Mouse (Mus musculus): ENCODE results near the gene Cdk11b.

The Cdk11b gene

GRCm38 (mm10) chr4:155624338-155625291 is at the start of gene Cdk11b:
TSS of gene Cdk11b (plus strand) at chr4:155624854.
- peak; percentile 99 for DNase-seq (ENCODE audit: low read depth, low spot score)
- Histone ChIP-seq H3K36me3 (ENCODE audit: control insufficient read depth, insufficient read depth, low read length, poor library complexity, severe bottlenecking) (peaks cover 8% of the 10 kb centered on the region; the same call in 1 of the 2 replicates), H3K27me3 (ENCODE audit: control insufficient read depth, insufficient read depth, low read length, poor library complexity, severe bottlenecking) (no peaks in the 10 kb centered on the region)

GRCm38 (mm10) chr4:155574931-155575330 is 49.7 kb upstream of the Cdk11b start:
- no peaks in the 10 kb centered on the region for H3K27me3 ChIP-seq (ENCODE audit: control insufficient read depth, insufficient read depth, low read length, poor library complexity, severe bottlenecking)
- DNase-seq (ENCODE audit: low read depth, low spot score): no peak

GRCm38 (mm10) chr4:155575521-155575920 is 49.1 kb upstream of the Cdk11b start:
- no peak for DNase-seq (ENCODE audit: low read depth, low spot score)
- Histone ChIP-seq H3K36me3 (ENCODE audit: control insufficient read depth, insufficient read depth, low read length, poor library complexity, severe bottlenecking) (peaks cover 12% of the 10 kb centered on the region), H3K27me3 (ENCODE audit: control insufficient read depth, insufficient read depth, low read length, poor library complexity, severe bottlenecking) (no peaks in the 10 kb centered on the region)

More at GRCm38 (mm10) chr4:155574931-155575330, 49.7 kb upstream of the Cdk11b start:
- peaks cover 10% of the 10 kb centered on the region for H3K36me3 ChIP-seq (ENCODE audit: control insufficient read depth, insufficient read depth, low read length, poor library complexity, severe bottlenecking)

GRCm38 (mm10) chr4:155577132-155577531 is 47.5 kb upstream of the Cdk11b start:
- Histone ChIP-seq H3K36me3 (ENCODE audit: control insufficient read depth, insufficient read depth, low read length, poor library complexity, severe bottlenecking) (peaks cover 12% of the 10 kb centered on the region), H3K27me3 (ENCODE audit: control insufficient read depth, insufficient read depth, low read length, poor library complexity, severe bottlenecking) (no peaks in the 10 kb centered on the region)
- no peak for DNase-seq (ENCODE audit: low read depth, low spot score)

GRCm38 (mm10) chr4:155577741-155578140 is 46.9 kb upstream of the Cdk11b start:
- no peak for DNase-seq (ENCODE audit: low read depth, low spot score)
- H3K36me3 ChIP-seq (ENCODE audit: control insufficient read depth, insufficient read depth, low read length, poor library complexity, severe bottlenecking): peaks cover 12% of the 10 kb centered on the region
- H3K27me3 ChIP-seq (ENCODE audit: control insufficient read depth, insufficient read depth, low read length, poor library complexity, severe bottlenecking): no peaks in the 10 kb centered on the region

- H3K36me3 ChIP-seq (ENCODE audit: control insufficient read depth, insufficient read depth, low read length, poor library complexity, severe bottlenecking): peaks cover 12% of the 10 kb centered on the region
- H3K27me3 ChIP-seq (ENCODE audit: control insufficient read depth, insufficient read depth, low read length, poor library complexity, severe bottlenecking): no peaks in the 10 kb centered on the region
- no peak for DNase-seq (ENCODE audit: low read depth, low spot score)
Observed at GRCm38 (mm10) chr4:155578336-155579125, 46.1 kb upstream of the Cdk11b start.

GRCm38 (mm10) chr4:155580420-155580819 is 44.2 kb upstream of the Cdk11b start:
- H3K27me3 ChIP-seq (ENCODE audit: control insufficient read depth, insufficient read depth, low read length, poor library complexity, severe bottlenecking): no peaks in the 10 kb centered on the region
- DNase-seq (ENCODE audit: low read depth, low spot score): peak; percentile 58
- peaks cover 17% of the 10 kb centered on the region for H3K36me3 ChIP-seq (ENCODE audit: control insufficient read depth, insufficient read depth, low read length, poor library complexity, severe bottlenecking)

GRCm38 (mm10) chr4:155582279-155582905 is 42.3 kb upstream of the Cdk11b start:
- H3K36me3 ChIP-seq (ENCODE audit: control insufficient read depth, insufficient read depth, low read length, poor library complexity, severe bottlenecking): peaks cover 11% of the 10 kb centered on the region
- DNase-seq (ENCODE audit: low read depth, low spot score): no peak
- H3K27me3 ChIP-seq (ENCODE audit: control insufficient read depth, insufficient read depth, low read length, poor library complexity, severe bottlenecking): no peaks in the 10 kb centered on the region

GRCm38 (mm10) chr4:155589356-155589755 is 35.3 kb upstream of the Cdk11b start:
- H3K27me3 ChIP-seq (ENCODE audit: control insufficient read depth, insufficient read depth, low read length, poor library complexity, severe bottlenecking): no peaks in the 10 kb centered on the region
- no peak for DNase-seq (ENCODE audit: low read depth, low spot score)
- peaks cover 5% of the 10 kb centered on the region; the same call in 1 of the 2 replicates for H3K36me3 ChIP-seq (ENCODE audit: control insufficient read depth, insufficient read depth, low read length, poor library complexity, severe bottlenecking)

GRCm38 (mm10) chr4:155591012-155591719 is 33.5 kb upstream of the Cdk11b start:
- no peak for DNase-seq (ENCODE audit: low read depth, low spot score)
- Histone ChIP-seq H3K27me3 (ENCODE audit: control insufficient read depth, insufficient read depth, low read length, poor library complexity, severe bottlenecking) (no peaks in the 10 kb centered on the region), H3K36me3 (ENCODE audit: control insufficient read depth, insufficient read depth, low read length, poor library complexity, severe bottlenecking) (no peaks in the 10 kb centered on the region; the same call in 1 of the 2 replicates)

- no peaks in the 10 kb centered on the region for H3K27me3 ChIP-seq (ENCODE audit: control insufficient read depth, insufficient read depth, low read length, poor library complexity, severe bottlenecking)
- no peak for DNase-seq (ENCODE audit: low read depth, low spot score)
- no peaks in the 10 kb centered on the region for H3K36me3 ChIP-seq (ENCODE audit: control insufficient read depth, insufficient read depth, low read length, poor library complexity, severe bottlenecking)
Observed at GRCm38 (mm10) chr4:155593780-155594179, 30.9 kb upstream of the Cdk11b start.

GRCm38 (mm10) chr4:155595777-155596176 is 28.9 kb upstream of the Cdk11b start:
- no peaks in the 10 kb centered on the region for H3K36me3 ChIP-seq (ENCODE audit: control insufficient read depth, insufficient read depth, low read length, poor library complexity, severe bottlenecking)
- DNase-seq (ENCODE audit: low read depth, low spot score): no peak
- H3K27me3 ChIP-seq (ENCODE audit: control insufficient read depth, insufficient read depth, low read length, poor library complexity, severe bottlenecking): no peaks in the 10 kb centered on the region

- Histone ChIP-seq H3K27me3 (ENCODE audit: control insufficient read depth, insufficient read depth, low read length, poor library complexity, severe bottlenecking) (no peaks in the 10 kb centered on the region), H3K36me3 (ENCODE audit: control insufficient read depth, insufficient read depth, low read length, poor library complexity, severe bottlenecking) (no peaks in the 10 kb centered on the region)
- DNase-seq (ENCODE audit: low read depth, low spot score): no peak
Observed at GRCm38 (mm10) chr4:155596606-155597005, 28.0 kb upstream of the Cdk11b start.

GRCm38 (mm10) chr4:155598536-155598935 is 26.1 kb upstream of the Cdk11b start:
- DNase-seq (ENCODE audit: low read depth, low spot score): no peak
- H3K27me3 ChIP-seq (ENCODE audit: control insufficient read depth, insufficient read depth, low read length, poor library complexity, severe bottlenecking): no peaks in the 10 kb centered on the region
- H3K36me3 ChIP-seq (ENCODE audit: control insufficient read depth, insufficient read depth, low read length, poor library complexity, severe bottlenecking): no peaks in the 10 kb centered on the region

All from splenic B cell, adult 2 months (primary cell).